Mouse (Mus musculus) layer of hippocampus, adult 2 months (tissue): ENCODE measurements at regions not wholly inside any gene's neighbourhood (a gene's known extent, or its start where the extent isn't known, plus 50 kb on each side); places are given as distances from the start of the nearest gene placed in this dataset.
A peak's percentile ranks its signal among the peaks of the same experiment; 100 is the strongest.

ENCODE experiments used
- DNase-seq, 2 experiments: peaks; one replicate each; pipeline ENCODE4 v3.0.0; 2022; ENCODE audit warnings: low spot score in 2 of 2
- H3K27ac ChIP-seq: fragments of 200-600 bp; 2 replicates; pipeline ENCODE4 v1.8.1; 2022
- H3K4me3 ChIP-seq: fragments of 200-600 bp; 2 replicates; pipeline ENCODE4 v1.8.1; 2022; ENCODE audit warnings: mild to moderate bottlenecking
- CTCF ChIP-seq: fragments of 200-600 bp; conservative IDR thresholded peaks from 2 replicates; pipeline ENCODE4 v1.8.1; 2022; ENCODE audit warnings: antibody characterized with exemption, mild to moderate bottlenecking, moderate library complexity

GRCm38 (mm10) chr1:152171034-152171790, 81.3 kb upstream of the 1700025G04Rik start:
- DNase-seq, result no peak
- TF ChIP-seq CTCF, result no peak
- Histone ChIP-seq H3K27ac (peak overlapping the region; percentile 84), H3K4me3 (no peak overlapping the region)

GRCm38 (mm10) chr1:152170583-152170982, 80.7 kb upstream of the 1700025G04Rik start:
- Histone ChIP-seq H3K27ac (peak overlapping the region; percentile 84; the same call in 1 of the 2 replicates), H3K4me3 (no peak overlapping the region)
- DNase-seq, result no peak
- no peak for TF ChIP-seq CTCF

- DNase-seq, result no peak
- H3K4me3 ChIP-seq, result no peak overlapping the region
- TF ChIP-seq CTCF, result no peak
- no peak overlapping the region for H3K27ac ChIP-seq
These were observed 79.6 kb upstream of the 1700025G04Rik start for GRCm38 (mm10) chr1:152169508-152169907.

GRCm38 (mm10) chr1:152168284-152168683, 78.4 kb upstream of the 1700025G04Rik start:
- TF ChIP-seq CTCF, result no peak
- DNase-seq, result peak in 1 of 2 experiments; percentile 26
- Histone ChIP-seq H3K27ac (no peak overlapping the region; the same call in 1 of the 2 replicates), H3K4me3 (no peak overlapping the region)

GRCm38 (mm10) chr1:152167716-152168115, 77.8 kb upstream of the 1700025G04Rik start:
- peak overlapping the region; percentile 10; the same call in 1 of the 2 replicates for H3K27ac ChIP-seq

GRCm38 (mm10) chr1:152165490-152165905, 75.6 kb upstream of the 1700025G04Rik start:
- Histone ChIP-seq H3K4me3 (no peak overlapping the region), H3K27ac (peak overlapping the region; percentile 65)
- no peak for TF ChIP-seq CTCF
- peak in 1 of 2 experiments; percentile 37 for DNase-seq

More at GRCm38 (mm10) chr1:152167716-152168115, 77.8 kb upstream of the 1700025G04Rik start:
- H3K4me3 ChIP-seq, result no peak overlapping the region
- DNase-seq, result no peak
- no peak for TF ChIP-seq CTCF

GRCm38 (mm10) chr1:152164843-152165489, 75.0 kb upstream of the 1700025G04Rik start:
- no peak for TF ChIP-seq CTCF

GRCm38 (mm10) chr1:152164212-152164611, 74.3 kb upstream of the 1700025G04Rik start:
- no peak for DNase-seq
- TF ChIP-seq CTCF, result no peak
- H3K27ac ChIP-seq, result no peak overlapping the region
- H3K4me3 ChIP-seq, result no peak overlapping the region

More at GRCm38 (mm10) chr1:152164843-152165489, 75.0 kb upstream of the 1700025G04Rik start:
- peak overlapping the region; percentile 65 for H3K27ac ChIP-seq
- no peak overlapping the region for H3K4me3 ChIP-seq
- no peak for DNase-seq

GRCm38 (mm10) chr1:152152474-152152873, 62.5 kb upstream of the 1700025G04Rik start:
- no peak overlapping the region for H3K4me3 ChIP-seq

GRCm38 (mm10) chr1:152148731-152149130, 58.8 kb upstream of the 1700025G04Rik start:
- Histone ChIP-seq H3K27ac (no peak overlapping the region), H3K4me3 (no peak overlapping the region)
- TF ChIP-seq CTCF, result no peak
- no peak for DNase-seq

More at GRCm38 (mm10) chr1:152152474-152152873, 62.5 kb upstream of the 1700025G04Rik start:
- no peak for DNase-seq
- no peak for TF ChIP-seq CTCF
- no peak overlapping the region for H3K27ac ChIP-seq

- H3K27ac ChIP-seq, result no peak overlapping the region
- no peak overlapping the region for H3K4me3 ChIP-seq
- no peak for TF ChIP-seq CTCF
- no peak for DNase-seq
These were observed 50.2 kb upstream of the 1700025G04Rik start for GRCm38 (mm10) chr1:152140175-152140574.
